Mouse (Mus musculus) embryonic fibroblast, embryonic 13.5 days (primary cell): ENCODE measurements around the gene Dusp22. TPM values are rescaled to one million over a fixed set of nuclear protein-coding genes. Genes with fewer than 3 reads are reported as not detected.

Source experiments
- H3K27ac ChIP-seq: 2 replicates; pipeline ENCODE4 v1.5.1; 2012; ENCODE audit warnings: low read length, control low read depth, inconsistent platforms; ENCODE audit not compliant: insufficient read depth
- H3K4me1 ChIP-seq: 2 replicates; pipeline ENCODE4 v1.6.1; 2011; ENCODE audit warnings: low read length; ENCODE audit not compliant: control insufficient read depth, insufficient read depth
- H3K4me3 ChIP-seq: 2 replicates; pipeline ENCODE4 v1.5.1; 2011; ENCODE audit warnings: mild to moderate bottlenecking, control low read depth, low read length; ENCODE audit not compliant: insufficient read depth
- CTCF ChIP-seq: IDR thresholded peaks from 2 replicates; pipeline ENCODE4 v1.5.1; 2011; ENCODE audit warnings: mild to moderate bottlenecking, control low read depth, low read length, moderate library complexity, borderline replicate concordance; ENCODE audit not compliant: insufficient read depth
- POLR2A ChIP-seq: IDR thresholded peaks from 2 replicates; pipeline ENCODE4 v1.6.1; 2011; ENCODE audit warnings: low read depth, mild to moderate bottlenecking, control low read depth, low read length, moderate library complexity
- polyA plus RNA-seq: library from polyadenylated mRNA; stranded (reverse); fragments of >200 nt; gene quantifications from 2 replicates; pipeline ENCODE4 v1.2.4, GENCODE M21; 2011; ENCODE audit warnings: low read depth; ENCODE audit not compliant: missing spikeins, insufficient read length

Gene Dusp22
- polyA plus RNA-seq, 1 experiment, result 10.5 TPM

GRCm38 (mm10) chr13:30753441-30753840, 93.6 kb downstream of the Dusp22 start:
- Histone ChIP-seq H3K27ac (no peak overlapping the region), H3K4me3 (no peak overlapping the region)
- no peak for TF ChIP-seq POLR2A
- TF ChIP-seq CTCF, result no peak

GRCm38 (mm10) chr13:30754066-30754465, 94.3 kb downstream of the Dusp22 start:
- H3K4me3 ChIP-seq, result no peak overlapping the region
- TF ChIP-seq CTCF, result no peak
- TF ChIP-seq POLR2A, result no peak
- H3K27ac ChIP-seq, result no peak overlapping the region
- H3K4me1 ChIP-seq, result 0 out of 2 replicates have a peak, but pooled peaks cover 3% of the 10 kb centered on the region

More at GRCm38 (mm10) chr13:30753441-30753840, 93.6 kb downstream of the Dusp22 start:
- H3K4me1 ChIP-seq, result 0 out of 2 replicates have a peak, but pooled peaks cover 3% of the 10 kb centered on the region

- no peaks in the 10 kb centered on the region for H3K4me1 ChIP-seq
- TF ChIP-seq CTCF (no peak), POLR2A (no peak)
Measured at GRCm38 (mm10) chr13:30754825-30755476, 95.2 kb downstream of the Dusp22 start.

DNA sequence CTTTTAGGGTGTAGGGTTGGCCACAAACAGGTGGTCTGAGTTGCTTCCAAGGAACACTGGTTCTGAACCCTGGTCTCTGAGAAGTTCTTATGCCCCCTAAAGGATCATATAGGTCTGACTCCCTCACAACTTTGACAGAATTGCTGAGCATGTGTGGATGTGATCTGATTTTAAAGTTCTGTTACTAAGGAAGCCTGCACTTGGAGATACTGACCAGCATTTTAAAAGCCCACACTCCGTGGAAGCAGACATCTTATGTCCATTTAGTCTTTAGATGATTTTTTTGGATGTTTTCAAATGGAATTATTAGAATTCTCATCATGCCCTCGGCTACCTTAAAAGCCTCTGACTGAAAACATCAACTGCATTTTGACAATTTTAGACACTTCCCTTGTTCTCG, 95.8 kb downstream of the Dusp22 start:
- TF ChIP-seq CTCF (no peak), POLR2A (no peak)
- H3K4me3 ChIP-seq, result no peak overlapping the region
- no peaks in the 10 kb centered on the region for H3K4me1 ChIP-seq
- no peak overlapping the region for H3K27ac ChIP-seq

More at GRCm38 (mm10) chr13:30754825-30755476, 95.2 kb downstream of the Dusp22 start:
- no peak overlapping the region for H3K4me3 ChIP-seq
- no peak overlapping the region for H3K27ac ChIP-seq

GRCm38 (mm10) chr13:30755998-30756639, 96.3 kb downstream of the Dusp22 start:
- H3K4me3 ChIP-seq, result no peak overlapping the region
- TF ChIP-seq POLR2A (no peak), CTCF (no peak)
- no peak overlapping the region for H3K27ac ChIP-seq
- H3K4me1 ChIP-seq, result no peaks in the 10 kb centered on the region

- TF ChIP-seq CTCF (no peak), POLR2A (no peak)
- no peak overlapping the region for H3K4me3 ChIP-seq
- H3K27ac ChIP-seq, result no peak overlapping the region
- H3K4me1 ChIP-seq, result no peaks in the 10 kb centered on the region
Measured at GRCm38 (mm10) chr13:30757264-30757900, 97.6 kb downstream of the Dusp22 start.

DNA sequence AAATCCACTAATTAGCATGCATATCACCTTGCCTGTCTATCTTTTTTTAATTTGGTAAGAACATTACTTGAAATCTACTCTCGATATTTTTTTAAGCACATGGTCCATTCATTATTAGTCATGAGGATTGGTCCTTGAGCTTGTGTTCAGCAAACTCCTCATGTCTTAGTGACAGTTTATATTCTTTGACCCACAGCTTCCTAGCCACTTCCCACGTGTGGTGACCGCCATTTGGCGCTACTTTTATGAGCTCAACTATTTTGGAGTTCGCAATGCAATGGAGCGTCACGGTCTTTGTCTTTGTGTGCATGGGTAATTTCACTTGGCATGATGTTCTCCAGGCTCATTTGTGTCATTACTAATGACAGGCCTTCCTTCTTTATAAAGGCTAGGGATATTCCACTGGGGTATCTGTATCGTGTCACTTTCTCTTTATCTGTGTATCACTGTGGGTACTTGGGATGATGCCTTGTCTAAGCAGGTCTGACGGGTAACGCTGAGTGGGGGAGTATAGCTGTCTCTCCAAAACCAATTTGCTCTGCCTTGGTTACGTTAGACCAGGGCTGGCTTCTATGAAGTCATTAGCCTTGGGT, 99.1 kb downstream of the Dusp22 start:
- no peak overlapping the region for H3K27ac ChIP-seq
- no peaks in the 10 kb centered on the region for H3K4me1 ChIP-seq
- no peak overlapping the region for H3K4me3 ChIP-seq
- no peak for TF ChIP-seq POLR2A
- TF ChIP-seq CTCF, result no peak

DNA sequence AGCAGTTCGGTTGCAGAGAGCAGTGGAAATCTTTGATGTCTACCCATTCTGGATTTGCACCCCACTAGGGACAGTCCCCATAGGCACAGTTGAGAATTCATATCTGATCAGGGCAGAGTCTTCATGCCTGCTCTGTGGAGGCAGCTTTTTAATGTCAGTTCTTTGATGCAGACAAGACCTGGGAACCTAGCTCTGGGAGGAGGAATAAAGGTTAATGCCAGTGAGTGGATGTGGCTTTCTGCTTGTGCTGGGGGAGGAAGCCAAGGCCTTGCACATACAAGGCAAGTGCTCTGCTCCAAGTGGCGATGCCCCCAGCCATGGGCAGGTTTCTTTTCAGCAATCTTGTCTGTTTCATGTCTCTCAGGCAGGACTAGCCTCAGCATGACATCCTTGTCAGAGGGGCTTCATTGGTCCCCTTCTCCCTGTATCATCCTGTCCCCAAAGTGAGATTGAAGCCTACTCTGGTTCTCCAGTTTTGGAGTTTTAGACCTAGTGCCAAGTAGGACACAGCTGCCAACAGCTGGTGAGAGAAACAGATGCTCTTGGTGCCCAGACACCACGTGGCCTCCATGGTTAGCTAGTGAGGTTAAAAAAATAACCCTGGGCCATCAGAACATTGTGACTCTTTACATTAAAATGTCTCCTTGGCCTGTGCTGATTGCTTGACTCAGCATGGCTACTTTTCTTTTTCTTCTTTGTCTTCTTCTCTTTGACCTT, 100.7 kb downstream of the Dusp22 start:
- H3K4me3 ChIP-seq, result no peak overlapping the region
- TF ChIP-seq POLR2A (no peak), CTCF (no peak)
- no peaks in the 10 kb centered on the region for H3K4me1 ChIP-seq
- H3K27ac ChIP-seq, result no peak overlapping the region

Other genes starting within 250 kb of the Dusp22 start
- 78.2 and 82.3 TPM in 2 replicates for gene Uqcrfs1, start 114.6 kb upstream of the Dusp22 start, polyA plus RNA-seq
- not detected in 2 replicates for gene Irf4, start 89.2 kb downstream of the Dusp22 start, polyA plus RNA-seq